Mouse (Mus musculus) kidney, postnatal 0 days (tissue): Measurements from ENCODE around the gene Birc6. TPM values are rescaled to one million over a fixed set of nuclear protein-coding genes. Genes with fewer than 3 reads are reported as not detected.

Source experiments
- ATAC-seq: fragments of 200-750 bp; cut with Nextera tagmentation; replicated peaks from 2 replicates; pipeline ENCODE4 v1.8.0; 2017; ENCODE audit warnings: low read depth, moderate number of reproducible peaks, moderate TSS enrichment, moderate library complexity; ENCODE audit not compliant: low FRiP score
- DNase-seq: peaks from one replicate; pipeline ENCODE4 v3.0.0-alpha.2; 2016; ENCODE audit warnings: low spot score
- H3K27ac ChIP-seq: fragments of 300-500 bp; sonication (generic); 2 replicates; pipeline ENCODE4 v1.5.1; 2014; ENCODE audit warnings: mild to moderate bottlenecking
- H3K27me3 ChIP-seq: fragments of 300-500 bp; sonication (generic); 2 replicates; pipeline ENCODE4 v1.6.1; 2014; ENCODE audit warnings: low read length, mixed read lengths; ENCODE audit not compliant: insufficient read depth
- H3K36me3 ChIP-seq: fragments of 300-500 bp; sonication (generic); 2 replicates; pipeline ENCODE4 v1.6.1; 2014; ENCODE audit warnings: low read length, mixed read lengths; ENCODE audit not compliant: insufficient read depth
- H3K4me1 ChIP-seq: fragments of 300-500 bp; sonication (generic); replicated peaks from 2 replicates; pipeline ENCODE4 v1.6.1; 2014; ENCODE audit warnings: antibody characterized with exemption, low read length, mixed read lengths; ENCODE audit not compliant: insufficient read depth
- H3K4me2 ChIP-seq: fragments of 300-500 bp; sonication (generic); 2 replicates; pipeline ENCODE4 v1.6.1; 2014; ENCODE audit warnings: mild to moderate bottlenecking, low read length, moderate library complexity, mixed read lengths
- H3K4me3 ChIP-seq: fragments of 300-500 bp; sonication (generic); replicated peaks from 2 replicates; pipeline ENCODE4 v1.5.1; 2014; ENCODE audit warnings: low read depth, low read length
- H3K9ac ChIP-seq: fragments of 300-500 bp; sonication (generic); 2 replicates; pipeline ENCODE4 v1.6.1; 2014; ENCODE audit warnings: low read depth, low read length
- H3K9me3 ChIP-seq: fragments of 300-500 bp; sonication (generic); replicated peaks from 2 replicates; pipeline ENCODE4 v1.6.1; 2016; ENCODE audit warnings: low read length, inconsistent platforms, mixed read lengths
- CTCF ChIP-seq: IDR thresholded peaks from 2 replicates; pipeline ENCODE4 v1.5.1; 2016; ENCODE audit warnings: antibody characterized with exemption, low read depth, mild to moderate bottlenecking, moderate library complexity
- WGBS: fragments of 180-500 bp; shearing (Covaris S2); extraction: QIAGEN DNeasy Blood & Tissue Kit; methylation state at CpG from one replicate; pipeline ENCODE4 v1.1.7; 2014; 5-methylcytosine and 5-hydroxymethylcytosine counted together
- polyA plus RNA-seq: library from polyadenylated mRNA; unstranded; fragments of >200 nt; fragmentation: Nextera tagmentation; extraction: Ambion mirVana; gene quantifications from 2 replicates; pipeline ENCODE4 v1.2.1, GENCODE M21; 2015

The Birc6 gene
- polyA plus RNA-seq, 1 experiment from 2014 or later = 99.0 TPM

DNA sequence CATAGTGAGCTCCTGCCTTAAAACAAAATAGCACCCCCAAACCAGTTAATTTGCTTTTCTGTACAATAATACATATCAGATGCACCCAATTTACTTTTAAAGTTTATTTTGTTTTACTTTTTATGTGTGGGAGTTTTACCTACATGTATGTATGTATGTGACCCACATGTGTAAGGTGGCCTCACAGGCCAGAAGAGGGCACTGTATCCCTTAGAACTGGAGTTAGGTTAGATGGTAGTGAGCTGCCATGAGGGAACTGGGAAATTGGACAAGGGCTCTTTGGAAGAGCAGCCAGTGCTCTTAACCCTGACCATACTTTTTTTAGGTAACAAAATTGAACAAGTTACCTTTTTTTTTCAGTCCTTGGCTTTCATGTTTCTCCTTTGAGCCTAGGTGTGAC lies 204.8 kb downstream of the Birc6 start:
- no peak for ATAC-seq
- DNase-seq = peak; percentile 35
- H3K4me3 ChIP-seq = no peak overlapping the region
- no peak overlapping the region for H3K9ac ChIP-seq
- H3K4me2 ChIP-seq = no peak overlapping the region
- no peaks in the 10 kb centered on the region for H3K4me1 ChIP-seq
- H3K27ac ChIP-seq = no peak overlapping the region
- H3K36me3 ChIP-seq = peaks cover 3% of the 10 kb centered on the region; the same call in 1 of the 2 replicates
- H3K27me3 ChIP-seq = no peaks in the 10 kb centered on the region
- H3K9me3 ChIP-seq = no peaks in the 10 kb centered on the region
- TF ChIP-seq CTCF = peak; percentile 49; the same call in 1 of the 2 replicates

DNA sequence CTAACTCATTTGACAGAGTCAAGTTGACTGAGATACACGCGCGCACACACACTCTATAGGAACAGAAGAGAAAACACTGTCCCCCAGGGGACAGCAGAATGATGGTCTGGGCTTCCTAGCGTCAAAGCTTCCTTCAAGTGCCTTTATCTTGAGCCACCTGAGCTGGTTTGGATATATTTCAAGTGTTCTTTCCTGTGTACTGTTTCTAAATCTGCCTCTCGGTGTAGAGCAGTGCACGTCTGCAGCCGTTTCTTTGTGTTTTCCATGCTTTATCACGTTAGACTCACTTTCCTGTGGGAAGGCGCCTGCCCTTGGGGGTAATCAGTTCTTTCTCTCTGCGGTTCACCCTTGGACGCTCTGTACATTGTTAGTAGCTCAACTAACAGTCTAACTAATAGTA lies 207.3 kb downstream of the Birc6 start:
- Histone ChIP-seq H3K4me3 (no peak overlapping the region), H3K9ac (no peak overlapping the region), H3K36me3 (no peaks in the 10 kb centered on the region), H3K4me2 (no peak overlapping the region), H3K4me1 (no peaks in the 10 kb centered on the region), H3K9me3 (no peaks in the 10 kb centered on the region), H3K27me3 (no peaks in the 10 kb centered on the region), H3K27ac (no peak overlapping the region)
- ATAC-seq (no peak), DNase-seq (no peak)
- WGBS = 92% methylated on average over 11 of the region's 11 CpGs
- no peak for TF ChIP-seq CTCF

DNA sequence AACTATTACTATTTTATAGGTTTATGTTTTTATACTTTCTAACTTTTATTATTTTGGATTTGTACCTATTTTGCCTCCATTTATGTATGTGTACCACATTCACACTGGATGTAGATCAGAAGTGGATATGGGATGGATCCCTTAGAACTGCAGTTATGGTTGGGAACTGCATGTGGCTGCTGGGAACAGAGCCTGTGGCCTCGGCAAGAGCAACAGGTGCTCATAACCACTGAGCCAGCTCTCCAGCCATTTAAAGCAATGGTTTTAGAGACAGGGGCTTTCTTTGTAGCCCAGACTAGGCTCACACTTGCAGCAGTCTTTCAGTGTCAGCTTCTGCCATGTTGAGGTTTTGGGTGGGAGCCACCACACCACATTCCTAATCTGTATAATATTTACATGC lies 221.6 kb downstream of the Birc6 start:
- no peaks in the 10 kb centered on the region for H3K9me3 ChIP-seq
- no peak overlapping the region for H3K4me3 ChIP-seq
- no peak for TF ChIP-seq CTCF
- H3K27ac ChIP-seq = no peak overlapping the region
- H3K4me1 ChIP-seq = no peaks in the 10 kb centered on the region
- H3K4me2 ChIP-seq = no peak overlapping the region
- 78% methylated on average over 1 of the region's 1 CpGs for WGBS
- peaks cover 4% of the 10 kb centered on the region; the same call in 1 of the 2 replicates for H3K36me3 ChIP-seq
- no peak overlapping the region for H3K9ac ChIP-seq
- no peak for ATAC-seq
- DNase-seq = no peak
- no peaks in the 10 kb centered on the region for H3K27me3 ChIP-seq

DNA sequence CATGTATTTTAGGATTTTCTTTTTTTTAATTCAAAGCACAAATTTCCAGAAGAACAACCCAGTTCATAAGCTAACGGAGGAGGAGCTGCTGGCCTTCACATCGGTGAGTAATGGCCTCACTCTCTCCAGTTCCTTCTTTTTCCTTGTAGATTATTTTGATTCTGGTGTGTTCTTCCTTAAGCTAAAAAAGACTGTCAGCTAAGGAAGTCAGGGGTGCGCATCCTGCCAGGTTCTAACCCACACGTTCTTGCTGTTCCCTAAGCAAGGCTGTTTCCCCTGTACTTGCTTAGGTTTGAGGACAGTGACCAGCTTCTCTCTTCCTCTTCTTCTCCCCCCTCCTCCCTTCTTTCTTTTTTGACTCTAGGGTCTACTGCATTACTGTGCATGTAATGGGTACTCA lies 222.9 kb downstream of the Birc6 start:
- Histone ChIP-seq H3K27me3 (no peaks in the 10 kb centered on the region), H3K4me2 (no peak overlapping the region), H3K36me3 (peaks cover 4% of the 10 kb centered on the region; the same call in 1 of the 2 replicates), H3K9ac (no peak overlapping the region), H3K4me1 (no peaks in the 10 kb centered on the region), H3K9me3 (no peaks in the 10 kb centered on the region), H3K4me3 (no peak overlapping the region), H3K27ac (no peak overlapping the region)
- TF ChIP-seq CTCF = no peak
- 86% methylated on average over 4 of the region's 4 CpGs for WGBS
- no peak for ATAC-seq
- DNase-seq = no peak

Other genes with a start within 250 kb of the Birc6 start
- 69.3 and 71.4 TPM in 2 replicates for gene Memo1, start 232.8 kb upstream of the Birc6 start, polyA plus RNA-seq
- gene Dpy30, start 204.4 kb upstream of the Birc6 start, polyA plus RNA-seq = 268 TPM in 2 replicates
- gene Spast, start 189.3 kb upstream of the Birc6 start, polyA plus RNA-seq = 12.9 and 13.9 TPM in 2 replicates
- 39.0 and 42.3 TPM in 2 replicates for gene Slc30a6, start 132.7 kb upstream of the Birc6 start, polyA plus RNA-seq
- gene Nlrc4, start 69.2 kb upstream of the Birc6 start, polyA plus RNA-seq = 0.33 and 0.45 TPM in 2 replicates
- gene Yipf4, start 38.8 kb upstream of the Birc6 start, polyA plus RNA-seq = 100 and 108 TPM in 2 replicates
- gene Ttc27, start 189.4 kb downstream of the Birc6 start, polyA plus RNA-seq = 20.9 and 21.3 TPM in 2 replicates